Mouse (Mus musculus) layer of hippocampus, adult 9-11 months (tissue): ENCODE data around the gene Larp4b.
A peak's percentile ranks its signal among the peaks of the same experiment; 100 is the strongest.
"Not testable (repeated sequence)": the region's sequence is repeated elsewhere in the genome, so short reads cannot be mapped to it uniquely, and the experiment has no call there.

Experiments used
- DNase-seq: peaks from one replicate; pipeline ENCODE4 v3.0.0; 2022

Gene Larp4b

DNA sequence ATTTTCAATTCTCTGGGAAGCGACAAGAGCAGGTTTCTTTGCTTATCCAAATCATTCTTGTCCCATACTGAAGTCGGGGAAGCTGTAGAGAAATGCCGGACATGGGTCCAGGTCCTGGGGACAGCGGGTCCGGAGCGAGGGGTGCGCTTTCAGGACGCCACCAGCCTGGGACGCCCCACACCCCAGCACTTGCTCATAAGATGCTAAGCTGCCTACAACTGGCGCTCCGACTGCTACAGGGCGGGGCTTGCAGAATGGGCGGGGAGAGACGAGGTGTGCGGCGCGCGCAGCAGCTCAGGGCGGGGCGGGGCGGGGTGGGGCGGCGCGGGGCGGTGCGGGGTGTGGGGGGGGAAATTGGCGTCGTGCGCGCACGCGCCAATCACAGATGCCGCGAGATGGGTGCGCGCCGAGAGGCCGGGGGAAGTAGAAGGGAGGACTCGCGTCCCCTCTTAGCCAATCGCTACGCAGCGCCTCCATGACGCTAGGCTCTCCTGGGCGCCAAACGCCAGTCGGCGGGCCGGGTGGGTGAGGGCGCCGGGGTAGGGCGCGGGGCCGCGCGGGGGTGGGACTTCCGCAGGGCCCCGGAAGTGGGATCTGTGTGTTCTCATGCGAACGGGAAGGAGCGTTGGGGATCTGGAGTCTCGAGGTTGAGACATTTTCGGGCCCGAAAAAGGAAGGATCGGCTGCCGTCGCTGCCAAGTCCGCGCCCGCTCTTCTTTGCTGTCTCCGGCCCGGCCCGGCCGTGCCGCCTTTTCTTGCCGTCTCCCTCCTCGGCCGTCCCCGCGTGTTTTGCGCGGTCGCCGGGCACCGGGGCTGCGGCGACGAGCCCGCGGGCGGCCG lies at the start of gene Larp4b:
TSS of gene Larp4b (plus strand) at position 566 of the 840 bp plus-strand sequence.
- DNase-seq, result peak; percentile 97

- DNase-seq, result no peak
Measured at GRCm38 (mm10) chr13:9044731-9045130, 49.0 kb upstream of the Larp4b start.

DNA sequence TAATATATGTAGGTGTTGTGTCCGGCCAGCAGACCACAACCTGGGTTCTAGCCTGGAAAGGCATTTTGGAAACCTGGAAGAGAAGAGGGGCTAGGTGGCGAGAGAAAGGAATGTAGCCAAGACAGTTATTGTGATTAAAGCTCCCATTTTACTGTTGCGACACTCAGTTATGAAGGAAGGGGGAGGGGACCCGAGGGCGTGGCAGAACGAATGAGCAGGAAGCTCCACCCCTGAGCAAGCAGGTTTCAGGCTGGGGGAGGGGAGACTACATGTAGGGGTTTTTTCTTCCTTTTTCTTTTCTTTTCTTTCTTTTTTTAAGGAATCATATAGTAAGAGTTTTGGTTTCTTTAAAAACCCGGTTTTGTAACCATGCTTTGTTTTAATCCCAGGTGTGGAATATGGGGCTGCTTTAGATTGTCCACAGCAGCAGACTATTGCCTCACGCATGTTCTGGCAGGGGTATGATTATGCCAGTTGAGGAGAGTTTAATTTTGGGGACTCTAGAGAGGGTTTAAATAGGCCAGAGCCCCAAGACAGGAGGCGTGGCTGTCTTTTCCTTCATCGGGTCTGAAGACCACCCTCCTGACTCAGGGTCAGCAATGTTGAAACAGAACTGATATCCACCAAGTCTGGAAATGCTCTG lies 41.5 kb upstream of the Larp4b start:
- not testable (repeated sequence) for DNase-seq

DNA sequence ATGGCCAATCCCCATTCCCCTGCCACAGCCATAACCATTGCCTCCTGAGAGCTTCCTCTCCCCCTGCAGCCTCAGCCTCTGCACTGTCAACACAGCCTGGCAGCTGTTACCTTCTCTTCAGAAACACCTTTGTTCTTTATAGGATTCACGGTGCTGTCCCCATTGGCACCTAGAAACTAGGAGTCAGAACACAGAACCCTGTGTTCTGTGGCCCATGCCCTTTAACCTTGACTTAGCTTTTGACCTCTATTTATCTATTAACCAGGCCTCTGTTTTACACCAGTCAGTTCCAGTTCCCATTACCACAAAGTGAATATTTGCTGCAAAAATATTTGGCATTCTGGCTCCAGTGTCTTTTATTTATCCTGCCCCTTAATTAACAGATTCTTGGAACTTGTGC lies 36.4 kb upstream of the Larp4b start:
- no peak for DNase-seq

GRCm38 (mm10) chr13:9058706-9059105 lies 35.0 kb upstream of the Larp4b start:
- DNase-seq, result no peak

DNA sequence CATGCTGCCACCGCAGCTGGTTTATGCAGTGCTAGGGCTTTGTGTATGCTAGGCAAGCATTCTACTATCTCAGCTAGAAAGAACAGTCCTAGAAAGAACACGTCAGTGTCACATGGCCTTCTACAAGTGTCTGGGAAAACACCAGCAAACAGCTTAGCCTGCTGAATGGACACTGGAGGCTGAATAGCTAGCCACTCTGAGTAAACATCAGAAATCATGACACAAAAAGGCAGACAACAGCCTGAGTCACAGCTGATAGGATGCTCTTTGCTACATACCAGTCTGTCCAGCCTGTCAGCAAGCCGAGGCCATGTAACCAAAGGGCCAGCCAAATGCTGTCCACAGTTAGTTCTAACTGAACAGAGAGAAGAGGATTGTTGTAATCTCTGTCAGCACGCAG lies 32.3 kb upstream of the Larp4b start:
- no peak for DNase-seq

DNA sequence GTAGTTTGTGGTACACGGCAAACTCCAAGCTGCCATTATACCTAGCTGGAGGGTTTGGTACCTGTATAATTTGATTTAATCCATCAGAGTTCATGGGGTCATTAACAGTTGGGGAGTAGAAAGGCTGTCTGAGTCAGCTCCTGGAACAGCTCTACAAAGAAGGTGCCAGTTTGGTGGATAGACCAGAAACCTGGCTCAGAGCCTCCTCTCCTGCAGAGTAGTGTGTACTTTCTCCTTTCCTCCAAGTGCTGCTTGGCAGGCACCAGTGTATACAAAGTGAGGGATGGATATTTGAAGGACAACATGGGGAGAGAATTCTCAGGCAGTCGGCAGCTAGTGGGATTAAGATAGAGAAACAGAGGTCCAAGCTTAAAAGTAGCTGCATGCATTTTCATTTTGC lies 29.5 kb upstream of the Larp4b start:
- no peak for DNase-seq

DNA sequence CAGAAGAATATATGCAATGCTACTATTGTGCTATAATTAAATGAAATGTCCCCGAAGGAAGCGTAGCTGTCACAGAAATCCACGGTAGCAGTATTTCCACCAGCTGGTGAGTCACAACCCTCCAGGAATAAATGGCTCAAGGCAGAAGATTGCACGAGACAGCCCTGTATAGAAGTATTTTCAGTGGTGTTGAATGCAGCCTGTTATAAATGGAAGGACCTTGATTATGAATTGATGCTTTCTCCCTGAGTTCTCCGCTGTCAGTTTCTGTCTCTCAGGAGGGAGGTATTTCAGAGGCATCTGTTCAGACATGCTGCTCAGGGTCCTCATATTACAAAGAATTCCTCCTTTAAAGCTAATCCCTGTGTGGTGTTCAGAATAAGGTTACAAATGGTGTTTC lies 27.6 kb upstream of the Larp4b start:
- DNase-seq, result no peak

GRCm38 (mm10) chr13:9071008-9071407 lies 22.7 kb upstream of the Larp4b start:
- DNase-seq, result no peak

DNA sequence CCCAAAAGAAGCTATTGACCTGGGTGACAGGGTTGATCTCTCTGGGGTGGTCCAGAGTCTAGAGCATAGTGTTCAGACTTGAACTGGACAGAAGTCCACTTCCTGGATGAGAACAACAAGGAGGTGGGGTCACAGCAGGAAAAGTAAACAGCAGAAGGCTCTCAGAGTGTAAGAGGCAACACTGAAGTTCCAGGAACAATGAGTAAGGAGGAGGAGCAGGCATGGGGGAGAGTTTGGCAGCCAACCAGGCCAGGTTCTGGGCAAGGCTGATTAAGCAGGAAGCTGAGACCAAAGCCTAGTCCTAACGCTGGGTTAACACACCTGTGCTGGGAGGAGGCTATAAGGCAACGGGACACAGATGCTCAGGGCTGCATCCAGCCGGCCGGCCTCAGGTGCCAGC lies 19.9 kb upstream of the Larp4b start:
- DNase-seq, result no peak

- DNase-seq, result no peak
Measured at GRCm38 (mm10) chr13:9075825-9076592, 17.7 kb upstream of the Larp4b start.

- no peak for DNase-seq
Measured at GRCm38 (mm10) chr13:9082128-9082883, 11.4 kb upstream of the Larp4b start.

GRCm38 (mm10) chr13:9094186-9094980 lies 702 bp downstream of the Larp4b start:
- DNase-seq, result peak; percentile 24

DNA sequence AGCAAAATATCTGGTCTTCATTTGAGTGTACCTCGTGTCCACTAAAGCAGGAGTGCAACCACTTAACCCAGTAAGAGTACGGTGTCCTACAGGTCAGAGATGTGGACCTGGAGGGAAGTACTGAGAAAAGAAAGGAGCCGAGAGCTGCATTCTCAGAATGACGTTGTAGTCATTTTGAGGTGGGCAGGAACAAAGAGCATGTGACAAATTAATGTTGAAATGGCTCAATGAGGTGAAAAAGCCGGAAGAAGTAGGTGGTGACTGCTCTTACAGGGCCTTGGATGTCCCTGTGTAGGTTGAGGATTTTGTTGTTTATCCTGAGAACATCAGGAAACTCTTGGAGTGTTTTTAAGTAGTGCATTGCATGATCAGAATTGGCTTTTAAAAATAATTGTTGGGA lies 5.6 kb downstream of the Larp4b start:
- DNase-seq, result no peak

- no peak for DNase-seq
Measured at GRCm38 (mm10) chr13:9100517-9100916, 6.8 kb downstream of the Larp4b start.

GRCm38 (mm10) chr13:9106246-9106645 lies 12.6 kb downstream of the Larp4b start:
- no peak for DNase-seq

GRCm38 (mm10) chr13:9106992-9107858 lies 13.5 kb downstream of the Larp4b start:
- DNase-seq, result no peak

GRCm38 (mm10) chr13:9113735-9114134 lies 20.1 kb downstream of the Larp4b start:
- DNase-seq, result no peak

- no peak for DNase-seq
Measured at GRCm38 (mm10) chr13:9120835-9121542, 27.3 kb downstream of the Larp4b start.

GRCm38 (mm10) chr13:9122045-9122444 lies 28.4 kb downstream of the Larp4b start:
- DNase-seq, result no peak
